Mouse (Mus musculus): Measurements from ENCODE around the gene Gm8251. TPM values are rescaled to one million over a fixed set of nuclear protein-coding genes. Genes with fewer than 3 reads are reported as not detected.
"Not testable (repeated sequence)": the region's sequence is repeated elsewhere in the genome, so short reads cannot be mapped to it uniquely, and the experiment has no call there.

Gm8251 gene
- total RNA-seq (2022): not detected

DNA sequence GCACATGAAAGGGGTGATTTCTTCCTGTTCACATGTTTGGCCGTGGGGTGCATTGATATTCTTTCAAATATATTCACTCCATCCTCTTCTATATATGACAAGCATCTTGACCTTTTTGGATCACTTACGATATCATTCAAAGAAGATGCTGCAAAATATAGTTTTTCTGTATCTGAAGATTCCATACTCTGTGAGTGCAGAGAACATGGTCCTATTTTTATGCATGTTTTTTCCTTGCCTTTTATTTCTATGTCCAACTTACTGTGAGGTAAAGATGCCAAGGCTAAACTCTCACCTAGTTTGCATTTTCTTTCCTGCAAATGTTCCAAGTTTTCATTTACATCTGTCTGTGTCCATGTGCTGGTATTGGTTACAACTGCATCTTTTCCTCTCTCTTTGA, at the start of gene Gm8251:
Gm8251 (minus strand) TSS at position 101 of the 400 bp plus-strand sequence.
- no peak for DNase-seq (ENCODE audit: low spot score in 2 of 2)

DNA sequence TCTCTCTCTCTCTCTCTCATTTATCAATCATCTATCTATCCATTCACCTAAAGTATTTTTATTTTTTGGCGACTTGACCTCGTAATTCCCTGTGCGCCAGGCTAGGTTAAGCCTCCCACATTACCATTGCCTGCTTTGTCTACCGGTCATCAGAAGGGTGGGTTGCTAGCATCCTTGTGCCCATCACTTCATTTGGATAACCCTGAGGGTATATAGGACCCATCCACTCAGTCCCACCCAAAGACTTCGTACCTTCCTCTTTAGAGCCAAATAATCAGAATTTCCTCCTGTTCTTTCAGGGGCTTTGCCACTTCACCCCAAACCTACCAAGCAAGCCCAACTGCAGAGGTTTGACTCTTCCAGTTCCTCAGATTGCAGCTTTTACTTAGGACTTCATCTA, 41.2 kb upstream of the Gm8251 start:
- DNase-seq (ENCODE audit: low spot score in 2 of 2): no peak

DNA sequence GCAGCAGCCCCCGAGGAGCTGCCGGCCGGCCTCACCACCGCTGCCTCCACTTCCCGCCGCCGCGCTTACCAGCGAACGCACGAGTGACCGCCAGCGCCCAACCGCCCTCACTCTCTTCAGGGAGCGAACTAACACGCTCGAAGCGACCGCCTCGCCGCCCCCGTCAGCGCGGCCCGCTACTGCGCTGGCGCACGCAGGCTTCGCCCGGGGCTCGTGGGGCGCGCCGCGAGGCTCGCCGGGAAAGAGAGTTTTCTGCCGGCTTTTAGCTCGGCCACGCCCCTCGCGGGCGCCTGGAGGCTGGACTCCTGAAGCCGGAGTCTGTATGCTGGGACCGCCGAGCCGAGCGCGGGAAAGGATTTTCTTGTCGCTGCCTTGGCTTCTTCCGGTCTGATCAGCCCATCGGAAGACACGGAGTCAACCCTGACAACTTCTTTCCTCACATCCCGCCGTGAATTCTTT, 40.6 kb upstream of the Gm8251 start, which contains the start of gene Tex30:
Tex30 (minus strand) TSS at position 183 of the 459 bp plus-strand sequence.
- peak; percentile 83 to 93 for DNase-seq (ENCODE audit: low spot score in 2 of 2)

DNA sequence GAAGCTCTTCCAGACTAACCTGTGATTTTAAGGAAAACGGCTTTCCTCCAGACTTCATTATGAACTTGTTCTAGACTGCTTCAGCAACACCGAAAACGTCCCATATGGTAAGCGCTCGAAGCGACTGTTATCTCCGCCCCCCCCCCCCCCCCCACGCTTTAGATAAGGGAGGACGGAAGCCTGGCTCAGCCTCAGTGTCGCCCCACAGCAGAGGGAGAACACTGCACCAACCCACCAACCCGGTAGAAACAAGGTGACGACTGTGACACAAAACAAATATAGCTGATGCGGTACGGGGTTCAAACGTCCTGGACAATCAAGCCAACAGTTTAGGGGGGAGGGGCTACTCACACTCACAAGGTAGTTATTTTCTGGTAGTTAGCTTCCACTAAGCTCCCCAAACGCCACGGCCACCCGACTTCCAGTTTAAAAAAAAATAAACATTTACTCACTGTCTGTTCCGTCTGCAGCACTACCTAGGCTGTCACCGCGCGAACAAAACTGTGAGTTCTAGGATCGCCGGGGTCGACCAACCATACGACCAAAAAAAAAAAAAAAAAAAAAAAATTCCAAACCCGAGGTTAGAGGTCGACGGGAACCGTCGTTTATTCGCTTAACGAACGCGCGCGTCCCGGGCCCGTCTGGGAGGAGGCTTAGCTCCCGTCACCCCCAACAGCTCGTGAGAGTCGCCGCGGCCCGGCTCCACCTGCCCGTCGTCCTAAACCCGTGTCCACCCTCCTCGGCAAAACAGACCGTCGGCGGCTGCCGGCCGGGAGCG, 39.9 kb upstream of the Gm8251 start:
- DNase-seq (ENCODE audit: low spot score in 2 of 2): peak in 1 of 2 experiments; percentile 17

DNA sequence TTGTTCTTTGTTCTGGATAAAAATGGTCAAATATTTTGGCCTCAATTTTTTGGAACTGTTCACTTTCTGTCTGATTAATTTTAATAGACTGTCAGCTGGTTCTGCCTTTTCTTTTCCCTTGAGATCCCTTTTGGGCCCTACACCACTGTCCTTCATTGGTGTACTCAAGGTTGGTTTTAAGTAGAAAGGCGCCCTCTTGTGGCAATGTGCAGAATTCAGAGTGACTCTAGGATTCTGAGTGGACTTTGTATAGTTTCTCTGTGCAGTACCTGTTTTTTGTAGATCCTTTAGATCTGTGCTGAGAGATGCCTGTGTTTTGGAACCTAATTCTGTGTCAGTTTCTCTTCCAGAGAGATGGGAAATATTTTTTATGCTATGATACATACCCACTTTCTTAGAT, 2.9 kb upstream of the Gm8251 start:
- peak; percentile 25 to 27 for DNase-seq (ENCODE audit: low spot score in 2 of 2)

DNA sequence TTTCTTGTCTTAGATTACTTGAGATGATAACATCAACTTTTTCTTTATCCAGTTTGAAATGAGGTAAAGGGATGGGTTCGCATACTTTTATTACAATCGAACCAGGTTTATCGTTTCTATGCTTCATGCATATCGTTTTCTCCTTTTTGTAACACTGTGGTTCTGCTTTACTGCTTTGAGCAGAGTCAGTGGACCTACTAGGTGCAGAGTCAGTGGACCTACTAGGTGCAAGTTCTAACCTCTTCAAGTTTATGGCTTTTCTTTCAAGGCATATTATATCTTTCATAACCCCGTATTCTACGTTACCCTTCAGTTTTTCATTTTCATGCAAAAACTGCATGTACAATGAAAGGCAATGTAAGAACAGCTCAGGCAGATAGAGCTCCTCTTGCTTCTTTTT, 1.7 kb upstream of the Gm8251 start:
- DNase-seq (ENCODE audit: low spot score in 2 of 2): no peak

DNA sequence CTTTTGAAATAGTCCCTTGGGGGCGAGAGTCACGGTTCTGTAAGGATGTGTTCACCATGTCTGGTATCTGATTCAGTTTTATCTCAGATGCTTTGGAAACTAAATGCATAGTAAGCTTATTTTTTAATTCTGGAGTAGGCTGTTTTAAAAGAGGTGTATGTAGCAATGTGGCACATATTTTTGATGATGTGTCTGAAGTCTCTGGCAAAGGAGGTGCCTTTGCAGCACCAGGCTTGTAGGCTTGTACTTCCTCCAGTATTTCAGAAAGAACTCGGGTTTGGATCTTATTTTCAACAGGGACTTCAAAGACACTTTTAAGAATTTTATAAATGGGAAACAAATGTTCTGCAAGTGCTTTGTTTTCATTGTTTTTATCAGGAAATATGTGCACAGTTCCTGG, 3.9 kb downstream of the Gm8251 start:
- DNase-seq (ENCODE audit: low spot score in 2 of 2): no peak

DNA sequence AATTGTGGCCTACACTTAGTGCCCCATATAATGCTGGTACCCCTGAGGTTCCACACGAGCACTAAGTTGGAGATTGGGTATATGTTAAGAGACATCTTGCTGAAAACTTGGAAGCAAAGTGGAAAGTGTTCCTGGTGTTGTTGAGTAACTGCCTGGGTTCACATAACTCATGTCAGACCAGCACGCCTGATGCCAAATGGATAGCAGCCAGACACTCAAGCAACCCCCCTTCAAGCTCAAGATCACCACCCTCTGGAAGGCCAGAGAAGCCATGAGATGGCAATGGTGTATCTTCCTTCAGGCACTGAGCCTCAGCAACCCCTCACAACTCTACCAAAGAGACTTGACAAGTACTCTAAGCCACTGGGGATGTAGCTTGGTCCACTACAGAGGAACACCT, 15.2 kb downstream of the Gm8251 start:
- no peak for DNase-seq (ENCODE audit: low spot score in 2 of 2)

DNA sequence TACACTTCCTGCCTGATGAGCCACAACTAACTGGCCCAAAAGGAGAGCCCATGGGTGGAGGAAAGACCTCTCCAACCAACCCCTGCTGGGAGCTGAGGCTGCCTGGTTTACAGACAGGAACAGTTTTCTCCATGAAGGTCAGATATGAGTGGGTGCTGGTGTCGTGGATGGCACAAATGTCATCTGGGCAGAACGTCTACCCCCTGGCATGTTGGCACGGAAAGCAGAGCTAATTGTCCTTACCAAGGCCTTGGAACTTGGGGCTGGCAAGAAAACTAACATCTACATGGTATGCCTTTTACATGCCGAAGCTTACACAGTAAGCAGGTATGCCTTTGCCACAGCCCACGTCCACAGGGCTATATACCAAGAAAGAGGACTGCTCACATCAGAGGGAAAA, 16.0 kb downstream of the Gm8251 start:
- DNase-seq (ENCODE audit: low spot score in 2 of 2): not testable (repeated sequence)

DNA sequence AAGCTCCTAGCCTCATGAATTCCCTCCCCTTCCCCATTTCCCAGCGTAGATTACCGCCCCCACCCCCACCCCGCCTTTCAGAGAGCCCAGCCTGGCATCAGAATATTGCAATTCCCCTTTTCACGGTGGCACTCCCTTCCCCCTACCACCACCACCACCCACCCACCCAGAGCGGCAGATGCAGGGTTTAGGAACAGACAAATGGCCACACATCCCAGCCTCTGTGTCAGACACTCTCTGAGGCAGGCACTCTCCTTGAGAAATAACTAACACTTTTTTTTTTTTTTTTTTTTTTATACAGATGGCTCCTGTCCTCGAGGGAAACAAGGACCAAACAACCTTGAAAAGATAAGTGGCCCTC, 19.2 kb downstream of the Gm8251 start:
- no peak for DNase-seq (ENCODE audit: low spot score in 2 of 2)

DNA sequence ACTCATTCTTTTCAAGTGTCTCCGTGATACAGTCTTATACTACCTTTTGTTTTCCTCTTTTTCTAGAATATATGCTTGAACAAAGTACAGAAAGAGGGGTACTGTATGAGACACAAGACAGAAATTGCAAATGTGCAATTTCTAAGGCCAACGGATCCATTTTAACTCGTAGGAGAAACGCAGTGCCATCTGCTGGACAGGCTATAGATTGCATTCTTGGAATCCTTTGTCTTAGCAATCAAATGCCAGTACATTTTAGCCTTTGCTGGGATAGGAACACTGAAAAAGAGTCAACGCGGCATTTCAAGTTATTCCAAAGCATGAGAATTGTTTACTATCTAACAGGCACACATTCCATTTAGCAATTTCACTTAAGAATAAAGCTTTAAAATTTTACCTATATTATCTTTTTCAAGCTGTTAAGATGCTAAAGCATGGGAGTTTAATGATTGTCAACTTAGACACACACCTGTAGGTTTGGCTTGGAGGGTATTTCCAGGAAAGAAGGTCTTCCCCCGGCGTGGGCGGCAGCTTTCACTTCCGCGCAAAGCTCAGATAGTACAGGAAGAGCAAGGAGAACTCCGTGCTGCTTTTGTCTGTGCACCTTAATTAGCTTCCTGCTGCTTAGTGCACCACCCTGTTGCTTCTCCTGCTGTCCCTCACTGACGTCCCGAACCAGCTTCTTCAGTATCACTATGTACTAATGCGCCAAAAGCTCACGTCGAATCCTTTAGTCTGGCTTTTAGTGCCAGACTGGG, 19.8 kb downstream of the Gm8251 start:
- DNase-seq (ENCODE audit: low spot score in 2 of 2): no peak

DNA sequence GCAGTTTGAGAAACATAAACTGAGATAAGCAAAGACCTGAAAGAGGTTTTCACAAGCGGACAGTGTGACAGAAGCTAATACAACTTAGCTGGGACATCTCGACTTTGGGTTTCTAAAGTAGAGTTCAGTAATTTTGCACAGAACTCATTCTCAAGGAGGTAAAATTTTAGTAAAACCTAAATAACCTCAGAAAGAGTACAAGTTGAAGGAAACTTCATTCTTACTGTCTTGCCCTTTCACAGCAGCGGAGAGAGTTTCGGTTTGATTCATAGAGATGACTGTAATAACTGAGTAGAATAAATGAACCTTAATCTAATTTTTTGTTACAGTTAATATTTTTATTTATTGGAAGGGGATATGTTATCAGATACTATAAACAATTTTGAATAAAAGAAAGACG, 28.8 kb downstream of the Gm8251 start:
- no peak for DNase-seq (ENCODE audit: low spot score in 2 of 2)

DNA sequence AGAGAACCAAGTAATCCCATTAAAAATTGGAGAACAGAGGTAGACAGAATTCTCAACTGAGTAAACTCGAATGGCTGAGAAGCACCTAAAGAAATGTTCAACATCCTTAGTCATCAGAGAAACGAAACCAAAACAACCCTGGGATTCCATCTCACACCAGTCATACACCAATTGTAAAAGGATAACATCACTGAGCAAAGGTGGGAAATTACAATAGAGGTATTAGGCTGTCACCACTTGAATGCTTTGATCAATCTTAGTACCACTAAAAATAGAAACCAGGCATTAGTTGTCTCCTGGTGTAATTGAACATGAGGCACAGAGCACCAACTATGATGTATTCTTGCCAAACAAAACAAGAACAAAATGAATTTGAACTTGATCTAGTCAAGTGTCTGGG, 29.5 kb downstream of the Gm8251 start:
- DNase-seq (ENCODE audit: low spot score in 2 of 2): no peak

DNA sequence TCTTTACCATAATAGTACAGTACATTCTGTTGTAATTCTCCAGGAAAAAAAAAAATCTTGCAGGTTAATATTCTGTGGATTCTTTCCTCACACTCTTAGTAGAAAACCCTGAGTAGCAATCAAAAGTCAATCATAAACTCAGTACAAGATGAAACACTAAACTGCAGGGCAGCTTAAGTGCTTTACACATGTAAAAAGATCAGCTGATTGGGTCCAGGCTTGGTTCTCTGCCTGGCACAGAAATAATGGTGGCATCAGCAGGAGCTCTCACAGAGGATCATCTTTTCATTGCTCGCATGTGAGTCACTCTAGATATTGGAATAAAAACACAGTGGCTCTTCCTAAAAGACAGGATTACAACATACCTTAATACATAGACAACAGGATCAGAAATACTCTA, 34.1 kb downstream of the Gm8251 start:
- DNase-seq (ENCODE audit: low spot score in 2 of 2): no peak

DNA sequence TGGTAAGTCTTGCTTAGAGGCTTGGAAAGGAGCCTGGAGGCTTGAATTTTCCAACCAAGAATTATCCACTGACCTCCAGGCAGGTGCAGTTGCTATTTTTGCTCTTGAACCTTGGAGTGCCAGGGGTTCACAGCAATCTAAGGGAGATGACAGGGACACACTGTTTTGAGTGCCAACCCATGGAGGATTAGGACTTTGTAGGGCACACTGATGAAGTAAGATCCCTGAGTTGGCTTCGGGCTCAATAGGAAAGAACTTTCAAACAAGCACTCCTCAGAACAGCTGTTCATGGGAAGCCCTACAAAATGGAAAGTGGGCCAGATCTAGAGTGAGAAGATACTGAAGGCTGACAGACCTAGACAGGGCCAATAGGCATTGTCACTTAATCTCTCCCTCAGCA, 39.1 kb downstream of the Gm8251 start:
- no peak for DNase-seq (ENCODE audit: low spot score in 2 of 2)

DNA sequence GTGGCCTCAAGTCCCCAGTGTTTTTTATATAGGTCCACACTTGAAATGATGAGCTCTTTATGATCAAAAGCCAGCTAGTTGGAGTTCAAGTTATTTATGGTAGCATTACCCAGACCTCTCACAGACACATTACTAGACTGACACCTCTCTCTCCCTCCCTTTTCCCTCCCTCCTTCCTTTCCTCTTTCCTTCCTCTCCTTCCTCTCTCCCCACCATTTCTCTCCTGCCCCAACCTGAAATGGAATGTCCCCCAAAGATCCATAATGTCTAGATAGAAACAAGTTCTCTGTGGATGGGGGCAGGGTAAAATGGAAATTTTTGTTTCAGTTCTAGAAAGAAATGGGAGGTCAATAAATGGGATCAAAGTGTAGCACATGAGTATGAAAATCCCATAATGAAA, 41.8 kb downstream of the Gm8251 start, which contains the start of gene Mettl21c:
Mettl21c (minus strand) TSS at position 101 of the 400 bp plus-strand sequence.
- DNase-seq (ENCODE audit: low spot score in 2 of 2): no peak

DNA sequence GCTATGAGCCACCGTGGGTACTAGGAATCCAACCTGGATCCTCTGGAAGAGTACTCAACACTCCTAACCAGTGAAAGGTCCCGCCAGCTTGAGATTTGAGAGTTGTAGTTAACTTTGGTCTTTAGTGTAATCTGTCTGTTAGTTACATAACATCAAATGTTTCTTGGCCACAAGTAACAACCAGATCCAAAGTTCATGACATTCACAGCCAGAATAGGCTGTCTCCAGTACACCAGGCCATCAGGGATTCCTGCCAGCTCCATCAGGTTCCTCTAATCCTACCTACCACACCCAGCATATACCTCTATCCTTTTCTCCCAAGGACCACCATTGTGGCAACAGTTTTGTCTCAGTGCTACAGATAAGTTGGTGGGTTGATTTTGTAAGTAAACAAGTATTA, 46.2 kb downstream of the Gm8251 start:
- DNase-seq (ENCODE audit: low spot score in 2 of 2): no peak

Other genes with a start within 250 kb of the Gm8251 start
- gene Uxs1, start 234.1 kb downstream of the Gm8251 start, total RNA-seq (2022): 10 to 100 TPM; 43.1 to 59.2 (median 49.6) TPM
- 10 to 100 TPM; 45.1 to 49.1 (median 46.9) TPM for gene Tpp2, start 128.3 kb downstream of the Gm8251 start, total RNA-seq (2022)
- under 1 TPM in 1 of 4 experiments, not detected in 3; 0.11 TPM for gene Mettl21c, start 41.9 kb downstream of the Gm8251 start, total RNA-seq (2022)
- gene Tex30, start 40.5 kb upstream of the Gm8251 start, total RNA-seq (2022): 10 to 100 TPM in 2 of 4 experiments, 1 to 10 TPM in 2; 7.1 to 10.5 (median 10.1) TPM
- gene Kdelc1, start 56.9 kb upstream of the Gm8251 start, total RNA-seq (2022): 10 to 100 TPM in 2 of 4 experiments, 1 to 10 TPM in 2; 8.2 to 10.5 (median 10.0) TPM
- gene Bivm, start 57.0 kb upstream of the Gm8251 start, total RNA-seq (2022): 10 to 100 TPM; 35.9 to 40.2 (median 39.1) TPM
- gene Ercc5, start 85.8 kb upstream of the Gm8251 start, total RNA-seq (2022): 10 to 100 TPM; 20.8 to 24.0 (median 22.3) TPM
- under 1 TPM in 1 of 4 experiments, not detected in 3; 0.21 TPM for gene Mettl21e, start 157.0 kb upstream of the Gm8251 start, total RNA-seq (2022)

Data from left cerebral cortex, adult 8-10 months (tissue).